Mouse (Mus musculus) liver, embryonic 14.5 days (tissue): ENCODE results near the gene Rbmxl1.

ENCODE experiments used
- CTCF ChIP-seq: IDR thresholded peaks from 2 replicates; pipeline ENCODE4 v1.5.1; 2016; ENCODE audit warnings: antibody characterized with exemption, low read depth, control low read depth
- EP300 ChIP-seq: IDR thresholded peaks from 2 replicates; pipeline ENCODE4 v1.6.1; 2016; ENCODE audit warnings: antibody characterized with exemption, low read depth

DNA sequence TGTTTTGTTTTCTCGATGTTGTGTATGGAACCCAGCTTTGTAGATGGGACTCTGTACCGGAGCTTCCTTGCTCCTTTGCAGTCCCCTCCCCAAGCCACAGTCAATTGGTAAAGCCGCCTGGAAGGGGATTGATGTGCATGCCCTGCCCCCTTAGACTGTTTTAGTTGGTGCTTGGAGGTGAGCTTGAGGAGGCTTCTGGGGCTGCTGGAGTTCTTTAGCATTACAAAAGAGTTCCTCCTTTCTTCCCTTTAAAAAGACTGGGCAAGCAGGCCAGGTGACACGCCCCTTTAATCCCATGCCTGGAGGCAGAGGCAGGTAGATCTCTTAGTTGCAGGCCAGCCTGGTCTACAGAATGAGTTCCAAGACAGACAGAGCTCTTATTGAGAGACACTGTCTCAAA lies 4.4 kb upstream of the Rbmxl1 start:
- TF ChIP-seq CTCF (no peak), EP300 (no peak)
